Mouse (Mus musculus) kidney, postnatal 10 days (tissue): ENCODE results near the gene Spon1.
A peak's percentile ranks its signal among the peaks of the same experiment; 100 is the strongest.

Experiments used
- DNase-seq: peaks from one replicate; pipeline ENCODE4 v3.0.0; 2021; ENCODE audit warnings: mixed read lengths

Gene Spon1

GRCm38 (mm10) chr7:113780286-113780685 lies 14.5 kb downstream of the Spon1 start:
- DNase-seq = no peak

- DNase-seq = no peak
These were observed 26.2 kb downstream of the Spon1 start for GRCm38 (mm10) chr7:113791991-113792390.

- DNase-seq = no peak
These were observed 27.1 kb downstream of the Spon1 start for GRCm38 (mm10) chr7:113792871-113793270.

- DNase-seq = no peak
These were observed 29.4 kb downstream of the Spon1 start for GRCm38 (mm10) chr7:113795209-113795608.

- no peak for DNase-seq
These were observed 31.3 kb downstream of the Spon1 start for GRCm38 (mm10) chr7:113797134-113797533.

GRCm38 (mm10) chr7:113798605-113799255 lies 32.9 kb downstream of the Spon1 start:
- no peak for DNase-seq

GRCm38 (mm10) chr7:113809781-113810180 lies 44.0 kb downstream of the Spon1 start:
- DNase-seq = no peak

- no peak for DNase-seq
These were observed 45.8 kb downstream of the Spon1 start for GRCm38 (mm10) chr7:113811376-113812158.

GRCm38 (mm10) chr7:113814101-113814779 lies 48.4 kb downstream of the Spon1 start:
- no peak for DNase-seq

- DNase-seq = no peak
These were observed 49.9 kb downstream of the Spon1 start for GRCm38 (mm10) chr7:113815726-113816125.

- DNase-seq = peak; percentile 22
These were observed 51.1 kb downstream of the Spon1 start for GRCm38 (mm10) chr7:113816827-113817334.

GRCm38 (mm10) chr7:113818116-113818515 lies 52.3 kb downstream of the Spon1 start:
- no peak for DNase-seq

GRCm38 (mm10) chr7:113820213-113820612 lies 54.4 kb downstream of the Spon1 start:
- peak; percentile 58 for DNase-seq

GRCm38 (mm10) chr7:113823026-113823425 lies 57.2 kb downstream of the Spon1 start:
- no peak for DNase-seq

GRCm38 (mm10) chr7:113824651-113825050 lies 58.9 kb downstream of the Spon1 start:
- no peak for DNase-seq

- no peak for DNase-seq
These were observed 59.9 kb downstream of the Spon1 start for GRCm38 (mm10) chr7:113825498-113826205.

GRCm38 (mm10) chr7:113826510-113826909 lies 60.7 kb downstream of the Spon1 start:
- DNase-seq = no peak

GRCm38 (mm10) chr7:113828122-113828571 lies 62.3 kb downstream of the Spon1 start:
- no peak for DNase-seq

GRCm38 (mm10) chr7:113828576-113828975 lies 62.8 kb downstream of the Spon1 start:
- no peak for DNase-seq

- no peak for DNase-seq
These were observed 71.4 kb downstream of the Spon1 start for GRCm38 (mm10) chr7:113837151-113837550.

- DNase-seq = no peak
These were observed 73.6 kb downstream of the Spon1 start for GRCm38 (mm10) chr7:113839431-113839830.

- DNase-seq = no peak
These were observed 75.7 kb downstream of the Spon1 start for GRCm38 (mm10) chr7:113841521-113841920.

GRCm38 (mm10) chr7:113843150-113843549 lies 77.4 kb downstream of the Spon1 start:
- DNase-seq = no peak
